Mouse (Mus musculus) embryonic stem cell, embryonic (primary cell): Measurements from ENCODE around the gene Ak3.

Experiments used
- CTCF ChIA-PET, 4 experiments: fragments of 300-600 bp in 2 of 4; fragments of 350-600 bp in 2 of 4; sonication (Branson Sonifier 250); formaldehyde crosslinking; loops; one replicate each; lab custom pipeline; 2022; ENCODE audit warnings: inconsistent platforms in 2 of 4; lab: Charles Lee
- POLR2A ChIA-PET, 4 experiments: fragments of 300-600 bp in 2 of 4; fragments of 350-600 bp in 2 of 4; sonication (Branson Sonifier 250); formaldehyde crosslinking; loops; one replicate each; lab custom pipeline; 2022; ENCODE audit warnings: antibody characterized with exemption in 4 of 4, inconsistent platforms in 1 of 4; lab: Charles Lee

Ak3 gene

GRCm38 (mm10) chr19:29050186-29050980 lies 2.6 kb upstream of the Ak3 start:
- CTCF ChIA-PET, result interaction anchor here in 3 of 4 experiments (0.5 to 2.3 kb wide), 6 partner anchors 14 to 451 kb away, joined by 3 to 6 read pairs (median 4); no protein-coding TSS in a partner anchor

GRCm38 (mm10) chr19:29049401-29050075 lies 1.8 kb upstream of the Ak3 start:
- CTCF ChIA-PET, result interaction anchor here in 2 of 4 experiments (1.2 to 2.3 kb wide), 4 partner anchors 14 to 452 kb away, joined by 4 to 5 read pairs (median 4); no protein-coding TSS in a partner anchor
- POLR2A ChIA-PET, result interaction anchor here in 2 of 4 experiments (1.1 to 1.8 kb wide), 5 partner anchors 14 to 60 kb away, joined by 3 to 9 read pairs (median 3); partner anchors contain the start of gene Cdc37l1 (in 1 of the 2)

More at GRCm38 (mm10) chr19:29050186-29050980, 2.6 kb upstream of the Ak3 start:
- POLR2A ChIA-PET, result interaction anchor here in 3 of 4 experiments (0.7 to 2.1 kb wide), 12 partner anchors 10 to 443 kb away, joined by 3 to 10 read pairs (median 4); partner anchors contain the start of genes Cdc37l1 (in 1 of the 3) and Rcl1 (in 1 of the 3)

GRCm38 (mm10) chr19:29046961-29047333 lies 814 bp downstream of the Ak3 start:
- CTCF ChIA-PET, result interaction anchor here (0.7 to 2.0 kb wide), 9 partner anchors 7 to 309 kb away, joined by 3 to 9 read pairs (median 6); no protein-coding TSS in a partner anchor
- POLR2A ChIA-PET, result interaction anchor here (0.6 to 2.6 kb wide), 38 partner anchors 8 to 783 kb away, joined by 3 to 14 read pairs (median 5); partner anchors contain the start of genes Cdc37l1 (in 3 of the 4), Rcl1 (in 2 of the 4), Jak2 (in 1 of the 4) and Plpp6 (in 1 of the 4)

GRCm38 (mm10) chr19:29045956-29046650 lies 1.7 kb downstream of the Ak3 start:
- ChIA-PET CTCF (interaction anchor here in 2 of 4 experiments (1.8 to 2.0 kb wide), 2 partner anchors 26 to 309 kb away, joined by 4 to 6 read pairs; no protein-coding TSS in a partner anchor), POLR2A (interaction anchor here in 3 of 4 experiments (1.0 to 2.6 kb wide), 10 partner anchors 8 to 228 kb away, joined by 3 to 10 read pairs (median 6); partner anchors contain the start of gene Cdc37l1 (in 2 of the 3))

GRCm38 (mm10) chr19:29045369-29045768 lies 2.4 kb downstream of the Ak3 start:
- CTCF ChIA-PET, result no interaction called here
- POLR2A ChIA-PET, result interaction anchor here in 1 of 4 experiments (1.2 kb wide), 1 partner anchor 44 kb away, joined by 3 read pairs; no protein-coding TSS in a partner anchor

- CTCF ChIA-PET, result no interaction called here
- POLR2A ChIA-PET, result interaction anchor here in 2 of 4 experiments (0.5 to 1.6 kb wide), 2 partner anchors 40 to 259 kb away, joined by 3 read pairs; no protein-coding TSS in a partner anchor
Observed at GRCm38 (mm10) chr19:29044353-29044768, 3.4 kb downstream of the Ak3 start.

GRCm38 (mm10) chr19:29042647-29043046 lies 5.1 kb downstream of the Ak3 start:
- ChIA-PET CTCF (interaction anchor here in 1 of 4 experiments (1.2 kb wide), 1 partner anchor 21 kb away, joined by 5 read pairs; no protein-coding TSS in a partner anchor), POLR2A (interaction anchor here in 1 of 4 experiments (1.0 to 1.5 kb wide), 3 partner anchors 11 to 53 kb away, joined by 3 read pairs; partner anchors contain the start of gene Cdc37l1)

- CTCF ChIA-PET, result interaction anchor here in 2 of 4 experiments (0.6 to 1.2 kb wide), 3 partner anchors 22 to 714 kb away, joined by 3 to 15 read pairs (median 5); no protein-coding TSS in a partner anchor
- POLR2A ChIA-PET, result interaction anchor here in 3 of 4 experiments (0.5 to 1.5 kb wide), 8 partner anchors 17 to 1031 kb away, joined by 3 to 4 read pairs (median 3); partner anchors contain the start of genes Cdc37l1 (in 1 of the 3) and Rfx3 (in 1 of the 3)
Observed at GRCm38 (mm10) chr19:29042143-29042542, 5.6 kb downstream of the Ak3 start.

- ChIA-PET CTCF (interaction anchor here in 2 of 4 experiments (0.6 to 1.3 kb wide), 3 partner anchors 7 to 211 kb away, joined by 3 to 7 read pairs (median 3); partner anchors contain the start of genes Ak3 (in 1 of the 2) and Jak2 (in 1 of the 2)), POLR2A (interaction anchor here in 2 of 4 experiments (0.8 to 3.4 kb wide), 3 partner anchors 8 to 21 kb away, joined by 3 to 14 read pairs (median 5); partner anchors contain the start of gene Ak3 (in 1 of the 2))
Observed at GRCm38 (mm10) chr19:29040206-29040605, 7.6 kb downstream of the Ak3 start.

GRCm38 (mm10) chr19:29039334-29039733 lies 8.4 kb downstream of the Ak3 start:
- ChIA-PET CTCF (interaction anchor here (0.6 to 1.7 kb wide), 24 partner anchors 8 to 694 kb away, joined by 3 to 7 read pairs (median 4); partner anchors contain the start of genes Ak3 (in 2 of the 4), 4430402I18Rik (in 1 of the 4) and Jak2 (in 1 of the 4)), POLR2A (interaction anchor here in 3 of 4 experiments (0.5 to 3.4 kb wide), 11 partner anchors 9 to 316 kb away, joined by 3 to 14 read pairs (median 3); partner anchors contain the start of gene Ak3 (in 1 of the 3))

GRCm38 (mm10) chr19:29037541-29037940 lies 10.2 kb downstream of the Ak3 start:
- ChIA-PET CTCF (interaction anchor here in 1 of 4 experiments (1.0 kb wide), 1 partner anchor 18 kb away, joined by 3 read pairs; no protein-coding TSS in a partner anchor), POLR2A (interaction anchor here in 3 of 4 experiments (0.7 to 3.4 kb wide), 4 partner anchors 10 to 48 kb away, joined by 3 to 14 read pairs (median 5); partner anchors contain the start of genes Ak3 (in 1 of the 3) and Cdc37l1 (in 1 of the 3))

GRCm38 (mm10) chr19:29037026-29037425 lies 10.7 kb downstream of the Ak3 start:
- ChIA-PET POLR2A (interaction anchor here in 2 of 4 experiments (1.2 to 3.4 kb wide), 4 partner anchors 11 to 48 kb away, joined by 3 to 14 read pairs (median 4); partner anchors contain the start of gene Ak3 (in 1 of the 2)), CTCF (no interaction called here)

- ChIA-PET CTCF (interaction anchor here in 1 of 4 experiments (0.6 kb wide), 1 partner anchor 323 kb away, joined by 3 read pairs; no protein-coding TSS in a partner anchor), POLR2A (interaction anchor here in 2 of 4 experiments (0.9 to 2.1 kb wide), 3 partner anchors 13 to 42 kb away, joined by 3 to 5 read pairs (median 3); partner anchors contain the start of genes Ak3 (in 1 of the 2) and Cdc37l1 (in 1 of the 2))
Observed at GRCm38 (mm10) chr19:29032662-29033061, 15.1 kb downstream of the Ak3 start.

- POLR2A ChIA-PET, result interaction anchor here in 2 of 4 experiments (1.5 to 2.1 kb wide), 3 partner anchors 12 to 41 kb away, joined by 3 to 5 read pairs (median 5); partner anchors contain the start of genes Ak3 (in 1 of the 2) and Cdc37l1 (in 1 of the 2)
- CTCF ChIA-PET, result no interaction called here
Observed at GRCm38 (mm10) chr19:29031788-29032187, 16.0 kb downstream of the Ak3 start.

- CTCF ChIA-PET, result interaction anchor here in 2 of 4 experiments (0.6 to 1.0 kb wide), 2 partner anchors 14 to 571 kb away, joined by 3 to 7 read pairs; no protein-coding TSS in a partner anchor
- POLR2A ChIA-PET, result interaction anchor here in 3 of 4 experiments (0.7 to 2.7 kb wide), 12 partner anchors 14 to 263 kb away, joined by 3 to 12 read pairs (median 4); partner anchors contain the start of gene Cdc37l1 (in 2 of the 3)
Observed at GRCm38 (mm10) chr19:29024391-29024947, 23.3 kb downstream of the Ak3 start.
